Mouse (Mus musculus) NIH3T3 (cell line): ENCODE measurements around the gene Zfp787.
"Not testable (repeated sequence)": the region's sequence is repeated elsewhere in the genome, so short reads cannot be mapped to it uniquely, and the experiment has no call there.

Experiments used
- DNase-seq: peaks from one replicate; pipeline ENCODE4 v3.0.0-alpha.2; 2012; ENCODE audit warnings: low read depth

Gene Zfp787

DNA sequence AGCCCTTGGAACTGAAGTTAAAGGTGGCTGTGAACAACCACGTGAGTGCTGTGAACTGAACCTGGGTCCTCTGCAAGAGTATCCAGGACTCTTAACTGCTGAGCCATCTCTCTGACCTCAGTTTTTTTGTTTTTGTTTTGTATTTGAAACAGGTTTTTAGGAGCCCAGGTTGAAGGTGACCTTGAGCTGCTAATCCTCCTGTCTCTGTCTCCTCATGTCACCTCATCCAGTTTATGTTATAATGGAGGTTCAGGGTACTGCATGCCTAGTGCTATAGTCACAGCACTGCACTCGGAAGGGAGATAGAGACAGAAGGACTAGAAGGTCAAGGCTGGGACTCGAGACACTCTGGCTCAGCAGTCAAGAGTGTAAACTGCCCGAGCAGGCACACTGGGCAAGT, 6.4 kb upstream of the Zfp787 start:
- DNase-seq = no peak

DNA sequence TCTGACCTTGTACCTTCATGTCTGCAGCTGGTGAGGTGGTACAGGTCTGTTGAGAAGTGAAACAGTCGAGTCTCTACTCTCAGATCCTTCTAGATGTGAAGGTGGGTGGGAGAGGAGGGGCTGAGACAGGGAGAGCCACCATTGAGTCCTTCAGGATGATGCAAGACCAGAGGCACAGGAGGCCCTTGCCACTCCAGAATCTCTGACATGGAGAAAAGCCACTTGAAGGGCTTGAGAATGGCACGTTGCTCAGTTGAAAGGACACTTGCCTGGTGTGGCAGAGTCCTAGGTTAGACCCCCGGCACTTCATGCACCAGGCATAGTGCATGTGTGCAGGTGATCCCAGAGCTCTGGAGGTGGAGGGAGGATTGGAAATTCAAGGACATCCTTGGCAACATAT, 5.7 kb upstream of the Zfp787 start:
- DNase-seq = no peak

- DNase-seq = no peak
These were observed 3.8 kb upstream of the Zfp787 start for GRCm38 (mm10) chr7:6159604-6160003.

GRCm38 (mm10) chr7:6157479-6157878, 1.7 kb upstream of the Zfp787 start:
- DNase-seq = no peak

DNA sequence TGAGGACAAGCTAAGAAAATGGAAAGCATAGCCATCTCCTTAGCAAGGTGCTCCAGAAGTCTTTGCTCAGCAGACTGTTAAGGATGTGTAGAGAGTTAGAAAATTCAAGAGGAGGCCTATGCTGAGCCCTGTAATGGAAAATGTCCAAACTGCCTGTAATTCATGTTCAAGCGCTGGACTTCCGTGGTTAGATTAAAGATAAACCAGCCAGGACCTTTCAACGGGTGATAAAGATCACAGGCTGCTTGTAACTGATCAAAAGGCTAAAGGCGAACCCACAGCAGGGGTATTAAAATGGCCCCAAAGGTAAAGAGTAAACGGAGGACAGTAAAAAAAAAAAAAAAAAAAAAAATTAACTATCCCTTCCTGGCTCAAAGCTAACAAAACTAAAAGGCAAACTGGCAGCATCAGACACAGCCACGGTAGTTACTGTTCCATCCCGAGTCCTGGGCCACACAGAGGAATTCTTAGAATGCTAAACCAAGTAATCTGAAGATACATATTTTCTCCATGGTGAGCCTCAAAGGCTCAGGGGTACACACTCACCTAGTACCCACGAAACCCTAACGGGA, 1.2 kb upstream of the Zfp787 start:
- DNase-seq = peak; percentile 40

DNA sequence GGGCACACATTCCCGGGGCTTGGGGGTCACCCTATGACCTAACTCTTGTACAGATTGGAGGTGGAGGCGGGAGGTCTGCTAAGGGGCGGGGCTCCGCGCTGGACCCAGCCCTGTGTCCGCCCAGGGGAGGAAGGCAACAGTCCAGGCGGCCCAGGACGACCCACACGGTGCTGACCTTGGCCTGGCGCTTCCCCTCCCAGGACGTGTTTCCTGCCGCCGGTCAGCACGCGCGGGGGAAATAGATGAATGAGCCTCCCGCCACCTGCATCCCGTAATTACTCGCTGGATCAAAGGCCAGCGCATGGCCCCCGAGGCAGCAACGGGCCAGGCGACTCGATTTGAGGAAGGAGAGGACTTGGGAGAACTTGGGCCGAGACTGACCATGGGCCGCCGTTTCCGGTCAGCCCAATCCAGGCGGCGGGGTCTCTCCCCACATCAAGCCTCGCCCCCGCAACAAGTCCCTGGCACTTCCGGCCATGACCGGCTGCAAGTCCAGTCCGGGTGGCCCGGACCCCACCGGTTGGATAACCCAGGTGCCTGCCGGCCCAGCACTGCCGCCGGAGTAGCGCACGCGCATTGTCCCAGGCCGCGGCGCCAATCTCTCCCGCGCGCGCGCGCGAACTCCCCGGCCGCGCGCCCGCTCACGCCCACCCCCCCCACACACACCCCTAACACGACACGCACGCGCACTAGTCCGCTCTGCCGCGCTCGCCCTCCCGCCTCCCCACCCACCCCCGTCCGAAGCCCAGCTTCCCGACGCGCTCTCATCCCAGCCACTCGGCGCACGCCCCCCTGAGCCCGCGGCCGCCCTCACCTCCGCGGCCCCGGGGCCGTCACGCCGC, 545 bp downstream of the Zfp787 start:
- peak; percentile 94 for DNase-seq

- DNase-seq = peak; percentile 46
These were observed 1.6 kb downstream of the Zfp787 start for GRCm38 (mm10) chr7:6154164-6154563.

GRCm38 (mm10) chr7:6153131-6153530, 2.7 kb downstream of the Zfp787 start:
- DNase-seq = peak; percentile 57

- no peak for DNase-seq
These were observed 3.8 kb downstream of the Zfp787 start for GRCm38 (mm10) chr7:6152036-6152435.

DNA sequence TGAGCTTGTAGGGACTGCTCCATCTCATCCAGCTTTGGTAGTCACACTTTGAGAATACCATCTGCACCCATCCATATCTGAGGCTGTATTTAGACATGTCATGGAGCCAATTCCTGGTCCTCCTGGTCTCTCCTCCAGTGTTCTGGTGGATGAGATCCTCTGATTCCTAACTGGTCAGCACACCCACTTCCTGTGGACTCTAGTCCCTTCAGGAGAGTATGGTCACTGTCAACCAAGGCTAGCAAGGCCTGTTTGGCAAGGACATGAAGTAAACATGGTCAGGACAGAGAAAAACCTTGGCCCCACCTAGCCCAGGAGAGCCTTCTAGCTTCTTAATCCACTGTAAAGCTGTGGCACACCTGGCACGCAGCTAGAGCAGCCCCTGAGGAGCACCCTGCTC, 4.5 kb downstream of the Zfp787 start:
- no peak for DNase-seq

DNA sequence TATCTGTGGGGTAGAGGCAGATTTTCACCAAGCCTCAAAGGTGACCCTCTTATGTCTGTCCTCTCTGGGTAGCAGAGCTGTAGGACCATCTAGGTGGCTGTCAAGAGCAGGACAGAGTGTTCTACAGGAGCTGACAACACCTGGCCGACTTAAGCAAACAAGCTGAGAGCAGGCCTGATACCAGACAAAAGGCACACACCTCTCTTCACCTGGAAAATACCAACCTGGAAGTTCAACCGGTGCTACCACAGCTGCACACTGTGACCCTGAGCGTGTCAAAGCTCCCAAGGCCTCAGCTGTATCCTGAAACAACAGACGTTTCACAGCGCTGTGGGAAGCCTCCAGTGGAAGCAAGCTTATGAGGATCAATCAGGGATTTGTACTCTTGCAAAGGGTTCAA, 8.1 kb downstream of the Zfp787 start:
- no peak for DNase-seq

DNA sequence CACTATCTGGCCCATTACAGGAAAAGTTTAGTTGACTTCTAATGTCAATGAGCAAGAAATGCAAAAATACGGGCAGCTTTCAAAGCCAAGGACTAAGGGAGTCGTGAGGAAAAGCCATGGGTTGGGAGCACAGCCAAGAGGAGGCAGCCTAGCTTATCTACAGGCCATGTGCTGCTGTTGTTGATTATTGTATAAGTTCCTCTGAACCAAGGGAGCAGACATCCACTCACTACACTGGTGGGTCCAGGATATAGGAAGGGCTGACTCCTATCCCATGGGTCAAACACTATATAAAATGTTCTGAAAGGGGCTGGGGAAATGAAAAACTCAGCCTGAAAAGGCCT, 8.8 kb downstream of the Zfp787 start:
- peak; percentile 79 for DNase-seq

- DNase-seq = peak; percentile 73
These were observed 9.4 kb downstream of the Zfp787 start for GRCm38 (mm10) chr7:6146194-6146981.

GRCm38 (mm10) chr7:6145423-6146188, 10.2 kb downstream of the Zfp787 start:
- peak; percentile 32 for DNase-seq

DNA sequence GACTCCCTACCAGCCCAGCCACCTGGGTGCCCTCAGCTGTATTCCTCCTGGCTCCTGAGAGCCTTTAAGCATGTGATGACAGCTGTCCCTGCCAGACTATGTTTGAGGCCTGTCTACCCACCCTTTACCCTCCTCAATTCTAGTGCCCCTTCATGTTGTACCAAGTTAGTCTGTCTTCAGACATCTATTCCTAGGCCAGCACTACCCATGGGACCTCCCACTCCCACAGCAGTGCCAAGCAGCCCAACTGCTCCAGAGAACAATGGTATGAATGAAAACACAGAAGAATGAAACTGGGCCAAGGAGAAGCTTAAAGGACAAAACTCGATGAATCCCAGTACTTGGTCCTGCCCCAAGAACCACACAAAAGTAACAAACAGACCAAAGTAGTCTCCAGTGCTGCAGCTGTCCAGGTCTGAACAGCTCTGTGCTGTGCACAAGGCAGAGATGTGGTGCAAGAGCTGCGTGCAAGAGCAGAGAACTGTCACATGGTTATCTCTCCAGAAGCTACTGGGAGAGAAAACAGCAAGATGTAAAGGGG, 11.7 kb downstream of the Zfp787 start:
- DNase-seq = peak; percentile 14

GRCm38 (mm10) chr7:6139295-6139694, 16.5 kb downstream of the Zfp787 start:
- no peak for DNase-seq

GRCm38 (mm10) chr7:6136497-6136896, 19.3 kb downstream of the Zfp787 start:
- no peak for DNase-seq

GRCm38 (mm10) chr7:6132646-6133045, 23.2 kb downstream of the Zfp787 start:
- DNase-seq = peak; percentile 11

DNA sequence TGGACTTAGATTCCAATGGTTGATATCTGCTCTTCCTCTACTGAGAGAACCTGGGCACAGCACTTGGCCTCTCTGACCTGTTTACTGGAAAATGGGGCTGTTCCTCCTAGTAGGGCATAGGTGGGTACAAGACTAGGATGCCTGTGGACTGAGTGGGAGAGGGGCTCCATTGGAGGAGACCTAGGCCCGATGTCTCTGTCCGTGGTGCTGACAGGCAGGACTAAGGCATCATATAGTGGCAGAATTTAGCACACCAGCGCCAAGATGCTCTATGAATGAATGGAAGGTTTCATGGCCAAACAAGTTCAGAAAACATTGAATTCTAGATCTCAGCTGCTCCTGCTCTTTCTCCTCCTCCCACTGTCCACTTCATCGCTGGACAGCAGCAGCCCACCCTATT, 25.5 kb downstream of the Zfp787 start:
- no peak for DNase-seq

DNA sequence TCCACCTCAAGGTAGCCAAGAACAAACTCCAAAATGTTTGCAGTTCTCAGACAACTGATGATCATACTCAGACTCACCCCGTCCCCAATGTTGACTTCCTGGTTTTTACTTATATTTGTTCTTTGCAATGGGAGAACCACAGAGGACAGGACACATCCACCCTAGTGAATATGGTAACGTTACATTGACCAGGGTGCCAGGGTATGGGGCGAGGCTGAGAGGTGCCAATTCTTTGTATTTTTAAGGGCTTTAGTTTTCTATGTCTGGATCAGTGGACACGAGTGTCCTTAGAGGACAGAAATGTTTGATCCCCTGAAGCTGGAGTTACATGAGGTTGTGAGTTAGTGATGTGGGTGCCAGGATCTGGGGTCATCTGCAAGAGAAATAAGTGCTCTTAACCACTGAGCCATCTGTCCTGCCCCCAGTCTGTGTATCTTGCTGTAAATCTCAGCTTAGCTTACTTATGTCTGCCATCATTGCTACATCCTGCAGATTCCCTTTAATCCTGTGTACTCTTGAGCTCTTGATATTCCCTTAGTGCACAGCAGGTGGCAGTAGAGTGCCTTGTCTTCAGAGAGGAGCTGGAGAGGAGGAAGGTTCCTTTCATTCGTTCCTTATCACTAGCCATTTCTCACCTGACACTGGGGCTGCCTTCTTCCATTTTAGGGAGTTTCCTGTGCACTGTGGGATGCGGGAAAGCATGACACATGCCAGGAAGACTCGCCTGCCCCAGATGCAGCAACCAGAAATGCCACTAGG, 28.9 kb downstream of the Zfp787 start:
- peak; percentile 94 for DNase-seq

- DNase-seq = not testable (repeated sequence)
These were observed 34.7 kb downstream of the Zfp787 start for GRCm38 (mm10) chr7:6121128-6121527.
